Mouse (Mus musculus) limb, embryonic 13.5 days (tissue): ENCODE measurements at regions not wholly inside any gene's neighbourhood (a gene's known extent, or its start where the extent isn't known, plus 50 kb on each side); places are given as distances from the start of the nearest gene placed in this dataset.

Source experiments
- ATAC-seq: fragments of 200-750 bp; cut with Nextera tagmentation; 2 replicates; pipeline ENCODE4 v1.8.0; 2017; ENCODE audit warnings: low read depth, moderate number of reproducible peaks, moderate TSS enrichment; ENCODE audit not compliant: low FRiP score
- H3K27ac ChIP-seq: fragments of 300-500 bp; sonication (generic); 2 replicates; pipeline ENCODE4 v1.5.1; 2015; ENCODE audit warnings: inconsistent platforms, mild to moderate bottlenecking, moderate library complexity
- H3K27me3 ChIP-seq: fragments of 300-500 bp; sonication (generic); 2 replicates; pipeline ENCODE4 v1.6.1; 2015; ENCODE audit warnings: mild to moderate bottlenecking, inconsistent platforms
- H3K36me3 ChIP-seq: fragments of 300-500 bp; sonication (generic); 2 replicates; pipeline ENCODE4 v1.6.1; 2015; ENCODE audit warnings: inconsistent platforms, mild to moderate bottlenecking, moderate library complexity
- H3K4me1 ChIP-seq: fragments of 300-500 bp; sonication (generic); 2 replicates; pipeline ENCODE4 v1.6.1; 2015; ENCODE audit warnings: inconsistent platforms
- H3K4me2 ChIP-seq: fragments of 300-500 bp; sonication (generic); replicated peaks from 2 replicates; pipeline ENCODE4 v1.6.1; 2015; ENCODE audit warnings: inconsistent platforms, mild to moderate bottlenecking, moderate library complexity
- H3K4me3 ChIP-seq: fragments of 300-500 bp; sonication (generic); 2 replicates; pipeline ENCODE4 v1.5.1; 2015; ENCODE audit warnings: moderate library complexity, mild to moderate bottlenecking, inconsistent platforms
- H3K9ac ChIP-seq: fragments of 300-500 bp; sonication (generic); 2 replicates; pipeline ENCODE4 v1.6.1; 2015; ENCODE audit warnings: mild to moderate bottlenecking, inconsistent platforms
- H3K9me3 ChIP-seq: fragments of 300-500 bp; sonication (generic); 2 replicates; pipeline ENCODE4 v1.6.1; 2016; ENCODE audit warnings: inconsistent platforms
- WGBS: fragments of 180-500 bp; shearing (Covaris S2); methylation state at CpG from one replicate; pipeline ENCODE4 v1.1.7; 2015; 5-methylcytosine and 5-hydroxymethylcytosine counted together

GRCm38 (mm10) chr6:73676979-73677378 is 207.5 kb upstream of the 4931417E11Rik start:
- H3K4me3 ChIP-seq: no peak overlapping the region
- H3K36me3 ChIP-seq: no peaks in the 10 kb centered on the region
- ATAC-seq: no peak
- no peak overlapping the region for H3K9ac ChIP-seq
- no peak overlapping the region for H3K4me2 ChIP-seq
- no peaks in the 10 kb centered on the region for H3K27me3 ChIP-seq
- no peaks in the 10 kb centered on the region for H3K4me1 ChIP-seq
- H3K27ac ChIP-seq: no peak overlapping the region
- H3K9me3 ChIP-seq: no peaks in the 10 kb centered on the region

DNA sequence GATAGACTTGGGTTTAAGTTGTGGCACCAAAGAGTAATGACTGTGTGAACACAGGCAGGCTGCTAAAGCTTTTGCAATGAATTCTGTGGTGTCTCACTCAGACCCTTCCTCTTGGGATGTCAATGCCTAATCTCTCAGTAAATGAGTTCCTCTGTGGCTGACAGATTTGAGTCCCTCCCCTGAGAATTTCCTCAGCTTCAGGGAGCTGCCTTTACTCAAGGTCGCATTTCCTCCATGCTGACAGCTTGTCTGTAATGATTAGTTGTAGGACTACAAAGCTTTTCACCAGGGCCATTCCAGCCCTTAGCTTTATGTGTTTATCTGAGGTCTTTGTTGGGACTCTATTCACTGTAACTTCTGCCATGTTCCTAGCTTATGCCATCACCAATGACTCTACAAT is 199.9 kb upstream of the 4931417E11Rik start:
- H3K4me1 ChIP-seq: peaks cover 3% of the 10 kb centered on the region; the same call in 1 of the 2 replicates
- no peak overlapping the region for H3K9ac ChIP-seq
- H3K4me3 ChIP-seq: no peak overlapping the region
- H3K36me3 ChIP-seq: no peaks in the 10 kb centered on the region
- 31% methylated on average over 1 of the region's 1 CpGs for WGBS
- H3K9me3 ChIP-seq: no peaks in the 10 kb centered on the region
- no peak overlapping the region for H3K4me2 ChIP-seq
- H3K27me3 ChIP-seq: no peaks in the 10 kb centered on the region
- no peak for ATAC-seq
- no peak overlapping the region for H3K27ac ChIP-seq

DNA sequence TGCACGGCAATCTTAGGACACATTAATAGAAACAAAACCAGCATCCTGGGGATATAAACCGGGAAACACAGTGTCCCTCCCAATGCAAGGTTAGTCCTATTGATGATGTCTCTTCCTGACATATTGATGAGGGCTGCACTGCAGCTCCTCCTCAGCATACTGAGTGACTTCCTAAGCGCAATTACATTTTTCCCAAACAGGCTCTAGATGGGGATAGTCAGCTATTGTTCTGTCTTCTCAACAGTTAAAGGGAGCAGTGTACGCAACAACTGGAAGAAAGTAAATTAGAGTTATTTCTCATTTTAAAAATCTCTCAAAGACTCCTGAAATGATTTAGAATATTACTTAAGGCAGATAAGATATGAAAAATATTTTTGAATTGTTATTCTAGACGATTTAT is 189.5 kb upstream of the 4931417E11Rik start:
- no peak for ATAC-seq

DNA sequence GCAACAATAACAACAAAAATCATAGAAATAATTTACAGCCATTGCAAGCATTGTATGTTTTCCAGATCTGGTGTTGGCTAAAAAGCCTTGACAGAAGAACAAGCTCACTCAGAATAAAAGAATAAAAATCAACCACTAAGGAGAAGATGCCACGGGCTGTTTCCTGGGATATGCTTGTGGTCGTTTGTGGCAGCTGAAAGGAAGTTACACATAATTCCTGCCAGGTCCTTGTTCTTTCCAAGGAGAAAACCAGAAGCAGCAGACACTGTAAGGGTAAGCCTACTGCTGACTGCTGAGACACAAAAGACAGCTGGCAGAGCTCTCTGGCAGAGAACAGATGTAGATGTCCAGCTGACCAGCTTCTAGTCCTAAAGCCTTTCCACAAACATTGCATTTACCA is 175.9 kb upstream of the 4931417E11Rik start:
- Histone ChIP-seq H3K4me2 (no peak overlapping the region), H3K27ac (no peak overlapping the region), H3K4me1 (no peaks in the 10 kb centered on the region), H3K9me3 (no peaks in the 10 kb centered on the region), H3K4me3 (no peak overlapping the region), H3K9ac (no peak overlapping the region), H3K36me3 (no peaks in the 10 kb centered on the region), H3K27me3 (no peaks in the 10 kb centered on the region)
- 30% methylated on average over 2 of the region's 2 CpGs for WGBS
- no peak for ATAC-seq

More for the DNA sequence above, 189.5 kb upstream of the 4931417E11Rik start:
- Histone ChIP-seq H3K4me3 (no peak overlapping the region), H3K9me3 (no peaks in the 10 kb centered on the region), H3K4me2 (no peak overlapping the region), H3K9ac (no peak overlapping the region), H3K36me3 (no peaks in the 10 kb centered on the region), H3K27ac (no peak overlapping the region), H3K4me1 (no peaks in the 10 kb centered on the region), H3K27me3 (no peaks in the 10 kb centered on the region)
- 74% methylated on average over 5 of the region's 5 CpGs for WGBS

DNA sequence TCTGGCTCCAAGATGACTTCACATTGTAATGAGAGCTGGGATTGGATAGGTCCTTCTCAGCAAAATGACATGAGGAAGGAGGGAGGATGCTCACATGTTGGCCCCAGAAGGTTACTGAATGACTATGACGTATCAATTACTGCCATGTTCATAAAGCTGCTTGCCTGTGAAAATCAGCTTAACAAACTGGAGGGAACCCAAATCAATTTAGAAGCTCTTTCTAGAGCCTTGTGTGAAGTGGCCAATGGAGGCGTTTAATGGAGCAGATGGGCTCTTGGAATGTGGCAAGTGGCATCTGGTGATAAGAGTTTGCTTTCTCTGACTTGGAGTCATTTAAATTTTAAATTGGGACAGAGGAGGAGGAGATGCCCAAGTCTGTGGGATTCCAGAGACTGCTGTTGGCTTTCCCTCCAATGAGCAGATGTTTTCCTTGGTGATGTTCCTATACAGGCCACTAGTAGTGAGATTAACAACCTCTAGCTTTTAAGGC is 175.4 kb upstream of the 4931417E11Rik start:
- ATAC-seq: no peak
- WGBS: 70% methylated on average over 2 of the region's 2 CpGs
- no peak overlapping the region for H3K4me2 ChIP-seq
- H3K36me3 ChIP-seq: no peaks in the 10 kb centered on the region
- H3K27me3 ChIP-seq: no peaks in the 10 kb centered on the region
- no peaks in the 10 kb centered on the region for H3K9me3 ChIP-seq
- H3K9ac ChIP-seq: no peak overlapping the region
- no peak overlapping the region for H3K4me3 ChIP-seq
- H3K4me1 ChIP-seq: no peaks in the 10 kb centered on the region
- H3K27ac ChIP-seq: no peak overlapping the region

DNA sequence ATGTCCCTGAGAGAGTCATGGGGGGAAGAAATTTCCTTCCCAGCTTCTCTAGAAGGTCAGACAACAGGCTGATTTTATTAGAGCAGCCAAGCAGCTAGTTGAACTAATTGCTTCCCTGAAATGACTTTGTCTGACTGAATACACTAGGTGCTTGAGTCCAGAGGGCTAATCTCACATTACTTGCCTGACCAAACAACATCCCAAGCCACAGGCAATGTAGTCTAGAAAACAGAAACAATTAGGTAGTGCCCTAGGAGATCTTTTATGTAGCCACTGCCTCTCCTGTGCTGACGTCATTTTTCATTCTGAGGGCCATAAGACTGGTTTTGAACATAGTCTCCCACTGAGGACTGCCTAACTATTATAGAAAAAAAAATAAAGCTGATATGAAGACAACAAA is 159.1 kb upstream of the 4931417E11Rik start:
- no peak for ATAC-seq
- H3K4me3 ChIP-seq: no peak overlapping the region
- no peak overlapping the region for H3K9ac ChIP-seq
- no peaks in the 10 kb centered on the region for H3K27me3 ChIP-seq
- WGBS: 21% methylated on average over 1 of the region's 1 CpGs
- no peaks in the 10 kb centered on the region for H3K4me1 ChIP-seq
- H3K27ac ChIP-seq: no peak overlapping the region
- no peak overlapping the region for H3K4me2 ChIP-seq
- H3K9me3 ChIP-seq: no peaks in the 10 kb centered on the region
- no peaks in the 10 kb centered on the region for H3K36me3 ChIP-seq

GRCm38 (mm10) chr6:73626451-73626850 is 157.0 kb upstream of the 4931417E11Rik start:
- H3K36me3 ChIP-seq: no peaks in the 10 kb centered on the region
- no peak for ATAC-seq
- H3K9ac ChIP-seq: no peak overlapping the region
- no peak overlapping the region for H3K4me2 ChIP-seq
- H3K4me3 ChIP-seq: no peak overlapping the region
- no peaks in the 10 kb centered on the region for H3K9me3 ChIP-seq
- H3K27me3 ChIP-seq: no peaks in the 10 kb centered on the region
- no peak overlapping the region for H3K27ac ChIP-seq
- WGBS: 66% methylated on average over 5 of the region's 5 CpGs
- H3K4me1 ChIP-seq: no peaks in the 10 kb centered on the region

DNA sequence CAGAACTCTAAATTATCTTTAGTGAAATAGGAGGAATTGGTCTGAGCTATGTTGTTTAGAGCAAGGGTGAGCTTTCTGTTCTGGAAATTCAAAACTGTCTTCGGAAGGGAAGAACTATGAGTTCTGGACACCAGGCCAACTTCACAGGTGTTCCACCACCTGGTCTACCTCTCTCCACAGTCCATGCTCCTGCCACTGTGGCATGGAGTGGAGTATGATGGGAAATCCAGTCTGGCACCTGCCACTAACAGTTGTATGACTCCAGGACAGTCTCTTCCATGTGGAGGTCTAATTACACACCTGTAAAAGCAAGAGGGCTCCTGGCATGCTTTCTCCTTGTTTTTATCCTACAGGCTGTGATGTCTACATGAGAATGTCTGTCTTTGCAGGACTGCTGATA is 154.7 kb upstream of the 4931417E11Rik start:
- 72% methylated on average over 1 of the region's 1 CpGs for WGBS
- no peaks in the 10 kb centered on the region for H3K9me3 ChIP-seq
- no peak for ATAC-seq
- H3K9ac ChIP-seq: no peak overlapping the region
- no peak overlapping the region for H3K4me3 ChIP-seq
- H3K27me3 ChIP-seq: no peaks in the 10 kb centered on the region
- H3K4me1 ChIP-seq: no peaks in the 10 kb centered on the region
- no peaks in the 10 kb centered on the region for H3K36me3 ChIP-seq
- no peak overlapping the region for H3K4me2 ChIP-seq
- no peak overlapping the region for H3K27ac ChIP-seq

- H3K4me2 ChIP-seq: no peak overlapping the region
- H3K9ac ChIP-seq: no peak overlapping the region
- H3K36me3 ChIP-seq: no peaks in the 10 kb centered on the region
- H3K27me3 ChIP-seq: no peaks in the 10 kb centered on the region
- H3K9me3 ChIP-seq: no peaks in the 10 kb centered on the region
- H3K4me1 ChIP-seq: no peaks in the 10 kb centered on the region
- H3K4me3 ChIP-seq: no peak overlapping the region
- H3K27ac ChIP-seq: no peak overlapping the region
- ATAC-seq: no peak
- WGBS: 82% methylated on average over 4 of the region's 4 CpGs
Measured at GRCm38 (mm10) chr6:73621839-73622426, 152.5 kb upstream of the 4931417E11Rik start.

DNA sequence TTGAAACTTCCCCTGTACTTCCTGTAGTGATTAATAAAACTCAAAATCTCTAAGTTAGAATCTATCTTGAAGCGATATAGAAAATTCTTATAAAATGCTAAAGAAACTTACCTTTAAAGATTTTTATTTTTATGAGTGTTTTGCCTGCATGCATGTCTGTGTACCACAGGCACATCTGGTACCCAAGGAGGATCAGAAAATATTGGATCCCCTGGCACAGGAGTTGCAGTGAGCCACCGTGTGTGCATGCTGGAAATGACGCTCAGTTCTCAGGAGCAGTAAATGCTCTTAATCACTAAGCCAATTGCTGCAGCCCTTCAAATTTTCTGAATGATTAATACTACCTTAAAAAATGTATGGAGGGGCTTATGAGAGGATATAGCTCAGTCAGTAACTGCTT is 142.8 kb upstream of the 4931417E11Rik start:
- Histone ChIP-seq H3K4me1 (peaks cover 17% of the 10 kb centered on the region), H3K9ac (no peak overlapping the region), H3K27ac (no peak overlapping the region), H3K4me3 (no peak overlapping the region), H3K9me3 (no peaks in the 10 kb centered on the region), H3K27me3 (no peaks in the 10 kb centered on the region), H3K36me3 (no peaks in the 10 kb centered on the region), H3K4me2 (no peak overlapping the region)
- WGBS: 11% methylated on average over 3 of the region's 3 CpGs
- ATAC-seq: peak; percentile 29; the same call in 1 of the 2 replicates

GRCm38 (mm10) chr6:73611839-73612238 is 142.4 kb upstream of the 4931417E11Rik start:
- Histone ChIP-seq H3K4me2 (peak overlapping the region; percentile 25; the same call in 1 of the 2 replicates), H3K27me3 (no peaks in the 10 kb centered on the region), H3K9ac (no peak overlapping the region), H3K36me3 (no peaks in the 10 kb centered on the region), H3K4me3 (no peak overlapping the region), H3K9me3 (no peaks in the 10 kb centered on the region), H3K27ac (no peak overlapping the region), H3K4me1 (peaks cover 17% of the 10 kb centered on the region)
- ATAC-seq: peak; percentile 34; the same call in 1 of the 2 replicates
- 12% methylated on average over 6 of the region's 6 CpGs for WGBS

DNA sequence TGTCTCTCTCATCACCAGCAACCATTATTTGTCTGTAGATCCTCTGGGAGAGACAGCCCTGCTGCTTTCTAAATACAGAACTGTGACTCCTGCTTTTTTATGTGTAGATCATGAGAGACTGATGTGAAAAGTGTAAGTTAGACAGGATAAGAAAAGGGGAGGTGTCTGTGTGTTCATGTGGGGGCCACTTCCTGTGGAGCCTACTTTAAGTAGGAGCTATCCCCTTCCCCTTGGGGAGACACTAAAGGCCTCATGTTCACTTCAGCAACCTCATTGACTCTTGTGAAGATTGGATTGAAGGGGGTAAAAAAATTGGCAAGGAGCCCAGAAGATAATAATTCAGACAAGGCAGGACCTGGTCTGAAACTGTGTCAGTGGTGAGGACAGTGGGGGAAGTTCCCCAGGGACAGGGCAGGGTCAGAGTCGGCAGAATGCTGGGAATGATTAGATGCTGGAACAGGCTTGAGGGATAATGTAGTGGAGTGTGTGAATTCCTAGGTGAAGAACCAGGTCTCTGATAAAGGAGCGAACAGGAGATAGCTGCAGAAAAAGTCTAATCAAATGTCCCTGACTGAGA is 140.7 kb upstream of the 4931417E11Rik start:
- peak; percentile 28; the same call in 1 of the 2 replicates for ATAC-seq

GRCm38 (mm10) chr6:73587686-73588085 is 118.2 kb upstream of the 4931417E11Rik start:
- no peak for ATAC-seq
- WGBS: 75% methylated on average over 2 of the region's 2 CpGs
- Histone ChIP-seq H3K27ac (no peak overlapping the region), H3K9me3 (no peaks in the 10 kb centered on the region), H3K4me3 (no peak overlapping the region), H3K4me2 (no peak overlapping the region), H3K9ac (no peak overlapping the region), H3K27me3 (no peaks in the 10 kb centered on the region), H3K4me1 (no peaks in the 10 kb centered on the region), H3K36me3 (no peaks in the 10 kb centered on the region)

More for the DNA sequence above, 140.7 kb upstream of the 4931417E11Rik start:
- 37% methylated on average over 2 of the region's 2 CpGs for WGBS
- H3K4me2 ChIP-seq: no peak overlapping the region
- no peak overlapping the region for H3K9ac ChIP-seq
- no peak overlapping the region for H3K27ac ChIP-seq
- H3K4me1 ChIP-seq: peaks cover 17% of the 10 kb centered on the region
- no peak overlapping the region for H3K4me3 ChIP-seq
- H3K36me3 ChIP-seq: no peaks in the 10 kb centered on the region
- no peaks in the 10 kb centered on the region for H3K27me3 ChIP-seq
- H3K9me3 ChIP-seq: no peaks in the 10 kb centered on the region
